Mouse (Mus musculus) embryonic facial prominence, embryonic 12.5 days (tissue): ENCODE data around the gene Dock9. TPM values are rescaled to one million over a fixed set of nuclear protein-coding genes. Genes with fewer than 3 reads are reported as not detected.

Source experiments
- ATAC-seq: fragments of 200-750 bp; cut with Nextera tagmentation; 2 replicates; pipeline ENCODE4 v1.8.0; 2017; ENCODE audit not compliant: insufficient number of reproducible peaks, insufficient read depth, low FRiP score, low TSS enrichment
- H3K27ac ChIP-seq: fragments of 300-500 bp; sonication (generic); 2 replicates; pipeline ENCODE4 v1.5.1; 2016; ENCODE audit warnings: mild to moderate bottlenecking
- H3K27me3 ChIP-seq: fragments of 300-500 bp; sonication (generic); 2 replicates; pipeline ENCODE4 v1.6.1; 2016; ENCODE audit warnings: mild to moderate bottlenecking, moderate library complexity
- H3K36me3 ChIP-seq: fragments of 300-500 bp; sonication (generic); 2 replicates; pipeline ENCODE4 v1.6.1; 2016; ENCODE audit warnings: mild to moderate bottlenecking
- H3K4me1 ChIP-seq: fragments of 300-500 bp; sonication (generic); 2 replicates; pipeline ENCODE4 v1.6.1; 2016
- H3K4me2 ChIP-seq: fragments of 300-500 bp; sonication (generic); replicated peaks from 2 replicates; pipeline ENCODE4 v1.6.1; 2016; ENCODE audit warnings: mild to moderate bottlenecking, moderate library complexity
- H3K4me3 ChIP-seq: fragments of 300-500 bp; sonication (generic); 2 replicates; pipeline ENCODE4 v1.5.1; 2016; ENCODE audit warnings: mild to moderate bottlenecking
- H3K9ac ChIP-seq: fragments of 300-500 bp; sonication (generic); 2 replicates; pipeline ENCODE4 v1.6.1; 2016; ENCODE audit warnings: mild to moderate bottlenecking, moderate library complexity
- H3K9me3 ChIP-seq: fragments of 300-500 bp; sonication (generic); 2 replicates; pipeline ENCODE4 v1.6.1; 2016; ENCODE audit warnings: mild to moderate bottlenecking, moderate library complexity
- WGBS: fragments of 180-500 bp; shearing (Covaris S2); methylation state at CpG from one replicate; pipeline ENCODE4 v1.1.7; 2016; 5-methylcytosine and 5-hydroxymethylcytosine counted together
- polyA plus RNA-seq: library from polyadenylated mRNA; unstranded; fragments of >200 nt; fragmentation: Nextera tagmentation; extraction: Ambion mirVana; gene quantifications from 2 replicates; pipeline ENCODE4 v1.2.1, GENCODE M21; 2016

Gene Dock9
- polyA plus RNA-seq, 1 experiment from 2014 or later = 5.8 TPM

DNA sequence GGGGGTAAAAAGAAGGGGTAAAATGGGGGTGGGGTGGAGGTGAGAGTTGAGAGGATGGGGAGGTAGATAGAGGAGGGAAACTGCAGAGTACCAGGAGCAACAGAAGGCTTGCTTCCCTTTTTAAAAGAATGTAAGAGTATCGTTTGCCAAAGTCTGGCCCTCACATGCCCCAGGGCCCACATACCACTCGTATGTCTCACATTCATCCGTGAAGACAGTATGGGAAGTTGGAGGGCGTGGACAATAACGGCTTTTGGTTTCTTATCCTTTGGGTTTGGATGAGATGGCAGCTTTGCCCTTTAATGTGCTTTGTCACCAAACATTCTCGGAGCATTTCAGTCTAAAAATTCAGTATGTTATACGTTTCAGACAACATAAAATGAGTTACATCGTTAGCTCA lies 24.9 kb upstream of the Dock9 start:
- Histone ChIP-seq H3K4me2 (no peak overlapping the region), H3K36me3 (no peaks in the 10 kb centered on the region), H3K4me3 (no peak overlapping the region), H3K4me1 (no peaks in the 10 kb centered on the region), H3K9me3 (no peaks in the 10 kb centered on the region), H3K27ac (no peak overlapping the region), H3K9ac (no peak overlapping the region), H3K27me3 (no peaks in the 10 kb centered on the region)
- ATAC-seq = no peak
- 62% methylated on average over 8 of the region's 8 CpGs for WGBS

DNA sequence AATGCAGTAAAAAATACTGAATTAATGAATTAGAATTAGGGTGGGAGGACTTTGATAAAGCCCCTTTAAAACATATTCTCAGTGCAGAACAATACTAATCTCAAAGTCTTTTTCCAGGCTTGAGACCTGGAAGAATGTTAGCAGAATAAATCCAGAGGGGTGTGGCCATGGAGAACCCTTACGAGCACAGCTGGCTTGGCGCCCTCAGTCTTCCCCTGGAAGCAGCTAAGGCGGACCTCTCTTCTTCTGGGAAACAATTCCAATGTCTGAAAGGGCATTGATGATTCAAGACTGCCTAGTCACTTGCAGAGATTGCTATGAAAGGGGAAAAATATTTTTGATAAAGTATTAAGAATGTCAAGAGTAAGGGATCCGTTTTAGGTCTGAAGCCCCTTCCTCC lies 9.2 kb upstream of the Dock9 start:
- Histone ChIP-seq H3K27me3 (no peaks in the 10 kb centered on the region), H3K36me3 (no peaks in the 10 kb centered on the region), H3K4me3 (no peak overlapping the region), H3K9ac (no peak overlapping the region), H3K4me2 (no peak overlapping the region), H3K27ac (no peak overlapping the region), H3K4me1 (no peaks in the 10 kb centered on the region), H3K9me3 (no peaks in the 10 kb centered on the region; the same call in 1 of the 2 replicates)
- 66% methylated on average over 4 of the region's 4 CpGs for WGBS
- ATAC-seq = no peak

GRCm38 (mm10) chr14:121806316-121806715 lies 8.7 kb upstream of the Dock9 start:
- no peaks in the 10 kb centered on the region for H3K4me1 ChIP-seq
- no peak for ATAC-seq
- H3K9me3 ChIP-seq = no peaks in the 10 kb centered on the region; the same call in 1 of the 2 replicates
- no peak overlapping the region for H3K4me2 ChIP-seq
- H3K27ac ChIP-seq = no peak overlapping the region
- H3K27me3 ChIP-seq = no peaks in the 10 kb centered on the region
- no peaks in the 10 kb centered on the region for H3K36me3 ChIP-seq
- no peak overlapping the region for H3K4me3 ChIP-seq
- 80% methylated on average over 3 of the region's 3 CpGs for WGBS
- H3K9ac ChIP-seq = no peak overlapping the region

DNA sequence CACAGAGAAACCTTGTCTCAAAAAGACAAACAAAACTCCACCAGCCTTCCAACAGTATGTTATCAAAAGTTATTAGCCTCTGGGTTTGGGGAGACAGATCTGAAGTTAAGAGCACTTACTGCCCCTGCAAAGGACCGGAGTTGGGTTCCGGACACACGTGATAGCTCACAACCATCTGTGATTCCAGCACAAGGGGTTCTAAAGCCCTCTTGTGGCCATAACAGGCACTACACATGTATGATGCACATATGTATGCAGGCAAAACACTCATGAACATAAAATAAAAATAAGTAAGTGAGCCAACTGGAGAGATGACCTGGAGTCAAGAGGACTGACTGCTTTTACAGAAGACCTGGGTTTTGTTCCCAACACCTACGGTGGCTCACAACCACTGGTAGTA lies 6.8 kb upstream of the Dock9 start:
- Histone ChIP-seq H3K36me3 (no peaks in the 10 kb centered on the region), H3K4me1 (no peaks in the 10 kb centered on the region), H3K4me3 (no peak overlapping the region), H3K9ac (no peak overlapping the region), H3K9me3 (no peaks in the 10 kb centered on the region), H3K4me2 (no peak overlapping the region), H3K27ac (no peak overlapping the region), H3K27me3 (no peaks in the 10 kb centered on the region)
- ATAC-seq = no peak
- 86% methylated on average over 4 of the region's 4 CpGs for WGBS

DNA sequence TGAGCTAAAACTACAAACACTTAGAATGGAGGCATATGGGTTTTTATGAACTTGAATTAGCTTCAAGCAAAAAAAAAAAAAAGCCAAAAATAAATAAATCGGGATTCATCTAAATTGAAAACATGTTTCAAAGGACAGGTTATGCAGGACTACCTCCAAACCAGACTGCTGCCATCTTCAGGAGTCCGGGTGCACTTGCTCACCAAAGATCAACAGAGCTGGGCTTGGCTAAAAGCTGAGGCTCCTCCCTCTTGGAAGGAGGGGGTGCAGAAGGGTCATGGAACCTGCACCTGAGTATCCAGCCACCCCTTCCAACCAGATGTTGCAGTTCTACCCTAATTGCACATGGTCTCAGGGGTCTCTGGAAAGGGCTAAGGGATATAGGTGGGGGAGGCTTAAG lies 3.3 kb upstream of the Dock9 start:
- 10% methylated on average over 2 of the region's 2 CpGs for WGBS

DNA sequence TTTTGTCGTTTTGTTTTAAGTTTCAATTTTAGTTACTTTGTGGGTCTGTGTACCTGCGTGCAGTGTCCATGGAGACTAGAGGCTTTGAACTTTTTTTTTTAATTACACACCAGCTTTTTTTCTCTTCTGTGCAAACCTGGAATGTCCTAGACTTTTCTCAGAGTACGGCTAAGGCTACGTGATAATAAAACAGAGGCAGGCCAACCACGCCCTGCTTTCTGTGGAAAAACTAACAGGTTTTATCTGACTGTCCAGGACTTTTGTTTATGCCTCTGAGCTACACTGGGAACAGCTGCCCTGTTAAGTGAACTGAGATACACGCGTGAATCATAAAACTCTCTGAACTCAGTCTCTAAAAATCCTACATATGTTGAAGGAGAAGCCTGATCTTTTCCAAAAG lies 1.5 kb upstream of the Dock9 start:
- Histone ChIP-seq H3K4me3 (no peak overlapping the region), H3K4me2 (no peak overlapping the region), H3K4me1 (peaks cover 8% of the 10 kb centered on the region; the same call in 1 of the 2 replicates), H3K36me3 (no peaks in the 10 kb centered on the region), H3K9ac (no peak overlapping the region), H3K27me3 (peaks cover 25% of the 10 kb centered on the region), H3K9me3 (no peaks in the 10 kb centered on the region), H3K27ac (no peak overlapping the region)
- no peak for ATAC-seq
- 76% methylated on average over 7 of the region's 7 CpGs for WGBS

More for the DNA sequence above, 3.3 kb upstream of the Dock9 start:
- ATAC-seq = no peak
- H3K4me2 ChIP-seq = no peak overlapping the region
- no peaks in the 10 kb centered on the region for H3K36me3 ChIP-seq
- H3K4me3 ChIP-seq = no peak overlapping the region
- no peaks in the 10 kb centered on the region for H3K9me3 ChIP-seq
- peaks cover 16% of the 10 kb centered on the region for H3K27me3 ChIP-seq
- H3K9ac ChIP-seq = no peak overlapping the region
- no peak overlapping the region for H3K27ac ChIP-seq
- H3K4me1 ChIP-seq = peaks cover 8% of the 10 kb centered on the region; the same call in 1 of the 2 replicates

DNA sequence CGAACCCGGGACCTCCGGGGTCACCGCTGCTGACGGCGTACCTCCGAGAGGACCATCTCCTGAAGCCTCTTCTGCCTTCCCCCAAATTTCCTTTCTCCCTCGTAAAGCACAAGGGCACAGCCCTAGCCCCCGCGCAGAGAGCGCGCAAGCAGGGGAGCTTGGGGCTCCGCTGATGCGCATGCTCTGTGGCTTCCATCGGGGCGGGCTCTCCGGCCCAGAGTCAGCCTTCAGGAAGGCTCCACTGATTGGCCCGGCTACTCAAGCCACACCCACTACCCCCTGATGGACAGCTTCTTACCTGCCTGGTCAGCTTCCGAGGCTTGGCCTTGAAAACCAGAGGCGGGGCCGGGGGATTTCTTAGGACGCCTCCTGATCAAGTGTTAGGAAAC lies 768 bp upstream of the Dock9 start:
- H3K4me3 ChIP-seq = peak overlapping the region; percentile 71
- H3K4me2 ChIP-seq = peak overlapping the region; percentile 93
- H3K27ac ChIP-seq = peak overlapping the region; percentile 74
- peaks cover 25% of the 10 kb centered on the region for H3K27me3 ChIP-seq
- H3K9me3 ChIP-seq = no peaks in the 10 kb centered on the region
- peak; percentile 93 for ATAC-seq
- H3K9ac ChIP-seq = peak overlapping the region; percentile 60
- H3K4me1 ChIP-seq = peaks cover 8% of the 10 kb centered on the region; the same call in 1 of the 2 replicates
- no peaks in the 10 kb centered on the region for H3K36me3 ChIP-seq
- under 1% methylated on average over 22 of the region's 22 CpGs for WGBS

GRCm38 (mm10) chr14:121796571-121797456 lies 823 bp downstream of the Dock9 start:
- ATAC-seq = no peak
- Histone ChIP-seq H3K9ac (peak overlapping the region; percentile 60), H3K4me3 (peak overlapping the region; percentile 71), H3K27ac (no peak overlapping the region), H3K4me2 (peak overlapping the region; percentile 93), H3K4me1 (peaks cover 8% of the 10 kb centered on the region; the same call in 1 of the 2 replicates), H3K36me3 (no peaks in the 10 kb centered on the region), H3K9me3 (no peaks in the 10 kb centered on the region), H3K27me3 (peaks cover 25% of the 10 kb centered on the region)
- 15% methylated on average over 26 of the region's 28 CpGs for WGBS

DNA sequence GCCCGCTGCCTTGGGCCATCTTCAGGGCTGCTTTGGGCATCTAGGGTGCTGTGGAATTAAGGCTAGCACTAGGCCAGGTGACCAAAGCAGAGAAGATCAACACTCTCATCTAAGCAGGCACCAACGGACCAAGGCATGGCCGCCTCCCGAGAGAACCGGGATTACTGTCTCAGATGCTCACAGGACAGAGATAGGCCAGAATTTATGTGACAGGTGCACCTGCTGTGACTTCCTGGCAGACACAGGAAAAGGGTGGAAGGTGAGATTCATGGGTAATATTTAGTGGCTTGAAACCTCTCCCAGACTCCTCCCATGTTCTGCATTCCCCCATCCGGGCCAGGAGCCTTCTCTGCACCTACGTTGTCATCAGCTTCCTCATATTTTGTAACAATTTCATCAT lies 2.1 kb downstream of the Dock9 start:
- H3K27ac ChIP-seq = no peak overlapping the region
- H3K27me3 ChIP-seq = peaks cover 25% of the 10 kb centered on the region
- no peak overlapping the region for H3K4me2 ChIP-seq
- peaks cover 8% of the 10 kb centered on the region; the same call in 1 of the 2 replicates for H3K4me1 ChIP-seq
- H3K36me3 ChIP-seq = no peaks in the 10 kb centered on the region
- no peaks in the 10 kb centered on the region for H3K9me3 ChIP-seq
- 79% methylated on average over 7 of the region's 7 CpGs for WGBS
- H3K4me3 ChIP-seq = no peak overlapping the region
- no peak overlapping the region for H3K9ac ChIP-seq
- no peak for ATAC-seq

GRCm38 (mm10) chr14:121793639-121794038 lies 4.0 kb downstream of the Dock9 start:
- ATAC-seq = no peak
- no peaks in the 10 kb centered on the region for H3K9me3 ChIP-seq
- peaks cover 25% of the 10 kb centered on the region for H3K27me3 ChIP-seq
- H3K4me3 ChIP-seq = no peak overlapping the region
- H3K36me3 ChIP-seq = no peaks in the 10 kb centered on the region
- no peak overlapping the region for H3K9ac ChIP-seq
- WGBS = 58% methylated on average over 5 of the region's 5 CpGs
- H3K4me2 ChIP-seq = no peak overlapping the region
- H3K4me1 ChIP-seq = peaks cover 8% of the 10 kb centered on the region; the same call in 1 of the 2 replicates
- no peak overlapping the region for H3K27ac ChIP-seq

DNA sequence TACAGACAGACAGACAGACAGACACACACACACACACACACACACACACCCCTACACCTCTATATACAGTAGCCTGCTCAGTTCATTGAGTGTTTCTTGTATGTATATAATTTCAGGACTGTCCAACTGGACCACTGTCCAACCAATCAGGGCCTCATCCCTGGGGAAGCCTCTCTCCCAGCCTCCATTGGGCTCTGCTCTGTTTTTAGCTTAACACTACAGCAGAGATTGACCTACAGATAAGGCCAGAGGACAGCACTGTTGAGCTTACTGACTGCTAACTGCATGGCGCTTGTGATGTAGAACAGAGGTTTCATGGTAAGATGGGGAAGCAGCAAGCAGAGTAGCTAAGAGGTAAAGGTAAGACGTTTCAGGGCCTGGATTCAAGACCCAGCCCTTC lies 5.7 kb downstream of the Dock9 start:
- 72% methylated on average over 2 of the region's 2 CpGs for WGBS
- Histone ChIP-seq H3K9ac (no peak overlapping the region), H3K27ac (no peak overlapping the region), H3K36me3 (no peaks in the 10 kb centered on the region), H3K4me2 (no peak overlapping the region), H3K4me3 (no peak overlapping the region), H3K27me3 (peaks cover 18% of the 10 kb centered on the region), H3K9me3 (no peaks in the 10 kb centered on the region), H3K4me1 (peaks cover 4% of the 10 kb centered on the region; the same call in 1 of the 2 replicates)
- ATAC-seq = no peak

- Histone ChIP-seq H3K9me3 (no peaks in the 10 kb centered on the region), H3K9ac (no peak overlapping the region), H3K4me3 (no peak overlapping the region), H3K27me3 (peaks cover 11% of the 10 kb centered on the region), H3K27ac (no peak overlapping the region), H3K4me2 (no peak overlapping the region), H3K36me3 (no peaks in the 10 kb centered on the region), H3K4me1 (no peaks in the 10 kb centered on the region)
- no peak for ATAC-seq
- 82% methylated on average over 7 of the region's 7 CpGs for WGBS
Observed at GRCm38 (mm10) chr14:121791112-121791511, 6.5 kb downstream of the Dock9 start.
